Mouse (Mus musculus): ENCODE data around the gene 1810013L24Rik. TPM values are rescaled to one million over a fixed set of nuclear protein-coding genes. Genes with fewer than 3 reads are reported as not detected.
A peak's percentile ranks its signal among the peaks of the same experiment; 100 is the strongest.

The 1810013L24Rik gene
- polyA plus RNA-seq, 1 experiment = 46.6 TPM

DNA sequence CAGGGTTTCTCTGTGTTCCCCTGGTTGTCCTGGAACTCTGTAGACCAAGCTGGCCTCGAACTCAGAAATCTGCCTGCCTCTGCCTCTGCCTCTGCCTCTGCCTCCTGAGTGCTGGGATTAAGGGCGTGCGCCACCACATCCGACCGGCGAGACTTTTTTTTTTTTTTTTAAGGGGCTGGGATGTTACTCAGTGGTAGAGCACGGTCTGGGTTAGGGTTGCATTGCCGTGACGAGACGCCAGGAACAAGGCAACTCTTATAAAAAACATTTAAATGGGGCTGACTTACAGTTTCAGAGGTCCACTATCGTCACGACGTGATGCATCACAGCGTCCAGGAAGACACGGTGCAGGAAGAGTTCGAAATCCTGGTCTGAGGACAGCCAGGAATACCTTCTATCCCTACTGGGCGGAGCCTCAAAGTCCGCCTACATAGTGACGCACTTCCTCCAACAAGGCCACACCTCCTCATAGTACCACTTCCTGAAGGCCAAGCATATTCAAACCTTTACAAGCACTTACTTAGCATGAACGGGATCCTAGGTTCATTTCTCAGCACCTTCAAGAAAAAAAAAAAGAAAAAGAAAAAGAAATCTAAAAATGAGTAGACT is 37.8 kb upstream of the 1810013L24Rik start, which contains the start of gene Usp7:
Gene Usp7 (minus strand): TSS at position 360 of the 609 bp plus-strand sequence.
- no peaks in the 10 kb centered on the region; the same call in 1 of the 2 replicates for H3K4me1 ChIP-seq (ENCODE audit: control insufficient read depth, insufficient read depth, low read length)
- no peaks in the 10 kb centered on the region for H3K27me3 ChIP-seq (ENCODE audit: control insufficient read depth, insufficient read depth, low read length)
- no peaks in the 10 kb centered on the region for H3K36me3 ChIP-seq (ENCODE audit: control insufficient read depth, insufficient read depth, low read length)
- peak within 1 kb of the TSS; percentile 87 for H3K4me3 ChIP-seq (ENCODE audit: control insufficient read depth, low read depth, low read length)
- TF ChIP-seq CTCF (IDR thresholded peaks at IDR 0.05; ENCODE audit: control insufficient read depth, insufficient read depth, insufficient replicate concordance, low read depth, low read length) = no peak
- TF ChIP-seq POLR2A (IDR thresholded peaks at IDR 0.05; ENCODE audit: control insufficient read depth, low read depth, low read length) = peak; percentile 53; the same call in 1 of the 2 replicates
- peak within 1 kb of the TSS; percentile 18; the same call in 1 of the 2 replicates for H3K27ac ChIP-seq (ENCODE audit: control insufficient read depth, insufficient read depth, low read depth, low read length)

DNA sequence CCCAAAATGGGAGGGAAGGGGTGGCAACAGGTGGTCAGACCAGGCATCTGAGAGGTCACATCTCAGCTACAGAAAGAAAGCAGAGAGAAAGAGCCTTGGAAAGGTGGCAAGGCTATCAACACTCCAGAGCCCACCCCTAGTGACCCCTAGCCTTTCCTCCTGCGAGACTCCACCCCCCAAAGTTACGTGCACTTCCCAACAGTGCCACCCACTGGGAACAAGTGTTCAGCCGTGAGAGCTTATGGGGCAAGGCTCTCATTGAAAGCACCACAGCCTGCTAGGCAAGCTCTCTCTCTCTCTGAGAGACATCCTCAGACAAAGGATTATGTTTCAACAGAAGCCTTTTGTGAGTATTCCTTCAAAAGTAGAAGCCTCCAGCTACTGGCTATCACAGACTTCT is 34.9 kb upstream of the 1810013L24Rik start:
- Histone ChIP-seq H3K27me3 (ENCODE audit: control insufficient read depth, insufficient read depth, low read length) (no peaks in the 10 kb centered on the region), H3K4me1 (ENCODE audit: control insufficient read depth, insufficient read depth, low read length) (no peaks in the 10 kb centered on the region; the same call in 1 of the 2 replicates), H3K27ac (ENCODE audit: control insufficient read depth, insufficient read depth, low read depth, low read length) (no peak overlapping the region), H3K4me3 (ENCODE audit: control insufficient read depth, low read depth, low read length) (no peak overlapping the region), H3K36me3 (ENCODE audit: control insufficient read depth, insufficient read depth, low read length) (no peaks in the 10 kb centered on the region)
- TF ChIP-seq CTCF (IDR thresholded peaks at IDR 0.05; ENCODE audit: control insufficient read depth, insufficient read depth, insufficient replicate concordance, low read depth, low read length) = no peak
- TF ChIP-seq POLR2A (IDR thresholded peaks at IDR 0.05; ENCODE audit: control insufficient read depth, low read depth, low read length) = no peak

DNA sequence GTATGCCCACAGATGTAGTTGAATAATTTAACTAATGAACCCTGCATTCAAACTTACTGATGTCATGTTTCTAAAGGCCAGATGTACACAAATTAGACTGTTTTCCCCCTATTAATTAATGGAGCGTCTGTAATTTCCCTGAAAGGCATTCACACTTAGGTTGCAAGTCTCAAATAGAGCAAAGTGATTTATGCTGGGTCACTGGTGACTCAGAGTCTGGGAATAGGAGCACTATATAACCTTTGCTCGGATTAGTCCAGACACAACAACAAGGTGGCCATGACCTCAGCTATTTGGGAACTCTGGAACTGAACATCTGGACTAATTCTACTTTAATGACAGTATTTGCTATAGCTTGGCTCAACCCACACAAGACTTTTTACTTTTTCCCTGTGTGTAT is 34.0 kb upstream of the 1810013L24Rik start:
- no peaks in the 10 kb centered on the region for H3K36me3 ChIP-seq (ENCODE audit: control insufficient read depth, insufficient read depth, low read length)
- no peak overlapping the region for H3K4me3 ChIP-seq (ENCODE audit: control insufficient read depth, low read depth, low read length)
- no peaks in the 10 kb centered on the region for H3K27me3 ChIP-seq (ENCODE audit: control insufficient read depth, insufficient read depth, low read length)
- H3K27ac ChIP-seq (ENCODE audit: control insufficient read depth, insufficient read depth, low read depth, low read length) = no peak overlapping the region
- H3K4me1 ChIP-seq (ENCODE audit: control insufficient read depth, insufficient read depth, low read length) = no peaks in the 10 kb centered on the region; the same call in 1 of the 2 replicates
- no peak for TF ChIP-seq CTCF (IDR thresholded peaks at IDR 0.05; ENCODE audit: control insufficient read depth, insufficient read depth, insufficient replicate concordance, low read depth, low read length)
- no peak for TF ChIP-seq POLR2A (IDR thresholded peaks at IDR 0.05; ENCODE audit: control insufficient read depth, low read depth, low read length)

DNA sequence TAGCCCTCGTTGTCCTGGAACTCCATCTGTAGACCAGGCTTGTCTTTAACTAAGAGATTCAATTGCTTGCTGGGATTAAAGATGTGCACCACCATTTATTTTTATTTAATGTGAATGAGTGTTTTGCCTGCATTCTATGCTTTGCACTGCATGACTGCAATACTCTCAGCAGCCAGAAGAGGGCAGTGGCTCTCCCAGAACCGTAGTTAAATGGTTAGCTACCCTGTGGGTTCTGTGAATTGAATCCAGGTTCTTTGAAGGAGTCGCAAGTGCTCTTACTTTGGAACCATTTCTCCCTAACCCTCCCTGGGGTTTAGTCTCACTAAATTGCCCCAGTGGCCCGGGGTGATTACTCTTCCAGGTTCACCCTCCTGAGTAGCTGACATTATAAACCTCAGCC is 23.2 kb upstream of the 1810013L24Rik start:
- TF ChIP-seq POLR2A (IDR thresholded peaks at IDR 0.05; ENCODE audit: control insufficient read depth, low read depth, low read length) = no peak
- H3K4me3 ChIP-seq (ENCODE audit: control insufficient read depth, low read depth, low read length) = no peak overlapping the region
- H3K36me3 ChIP-seq (ENCODE audit: control insufficient read depth, insufficient read depth, low read length) = no peaks in the 10 kb centered on the region
- H3K27ac ChIP-seq (ENCODE audit: control insufficient read depth, insufficient read depth, low read depth, low read length) = no peak overlapping the region
- H3K4me1 ChIP-seq (ENCODE audit: control insufficient read depth, insufficient read depth, low read length) = no peaks in the 10 kb centered on the region; the same call in 1 of the 2 replicates
- H3K27me3 ChIP-seq (ENCODE audit: control insufficient read depth, insufficient read depth, low read length) = no peaks in the 10 kb centered on the region

DNA sequence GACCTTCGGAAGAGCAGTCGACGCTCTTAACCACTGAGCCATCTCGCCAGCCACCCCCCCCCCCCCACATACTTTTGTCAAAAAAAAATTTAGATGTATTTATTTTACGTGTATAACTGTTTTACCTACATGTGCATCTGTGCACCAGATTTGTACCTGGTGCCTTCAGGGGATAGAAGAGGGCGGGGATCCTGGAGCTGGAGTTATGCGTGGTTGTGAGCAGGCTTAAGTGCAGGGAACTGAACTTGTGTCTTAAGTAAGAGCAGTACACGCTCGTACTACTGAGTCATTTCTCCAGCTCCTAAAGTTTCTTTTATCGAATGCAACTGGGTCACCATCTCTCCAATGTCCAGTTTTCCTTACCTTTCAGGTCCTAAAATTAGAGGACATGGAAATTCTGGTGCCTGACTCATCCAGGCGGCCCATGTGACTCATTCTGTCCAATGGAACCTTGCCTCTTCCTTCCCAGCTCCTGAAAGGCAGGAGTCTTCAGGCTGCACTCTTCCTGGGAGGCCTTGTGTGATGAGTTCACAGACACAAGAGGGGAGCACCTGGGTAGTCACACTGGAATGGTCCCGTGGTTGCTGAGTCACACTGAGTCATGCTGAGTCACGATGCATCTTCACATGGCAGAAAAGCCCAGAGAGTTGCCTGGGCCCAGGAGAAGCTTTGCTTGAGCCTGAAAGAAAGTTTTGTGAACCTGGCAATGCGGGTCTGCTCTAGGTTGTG is 19.3 kb upstream of the 1810013L24Rik start:
- no peak overlapping the region for H3K27ac ChIP-seq (ENCODE audit: control insufficient read depth, insufficient read depth, low read depth, low read length)
- H3K4me1 ChIP-seq (ENCODE audit: control insufficient read depth, insufficient read depth, low read length) = no peaks in the 10 kb centered on the region; the same call in 1 of the 2 replicates
- TF ChIP-seq POLR2A (IDR thresholded peaks at IDR 0.05; ENCODE audit: control insufficient read depth, low read depth, low read length) = no peak
- TF ChIP-seq CTCF (IDR thresholded peaks at IDR 0.05; ENCODE audit: control insufficient read depth, insufficient read depth, insufficient replicate concordance, low read depth, low read length) = no peak
- no peaks in the 10 kb centered on the region for H3K36me3 ChIP-seq (ENCODE audit: control insufficient read depth, insufficient read depth, low read length)
- no peak overlapping the region for H3K4me3 ChIP-seq (ENCODE audit: control insufficient read depth, low read depth, low read length)
- no peaks in the 10 kb centered on the region for H3K27me3 ChIP-seq (ENCODE audit: control insufficient read depth, insufficient read depth, low read length)

DNA sequence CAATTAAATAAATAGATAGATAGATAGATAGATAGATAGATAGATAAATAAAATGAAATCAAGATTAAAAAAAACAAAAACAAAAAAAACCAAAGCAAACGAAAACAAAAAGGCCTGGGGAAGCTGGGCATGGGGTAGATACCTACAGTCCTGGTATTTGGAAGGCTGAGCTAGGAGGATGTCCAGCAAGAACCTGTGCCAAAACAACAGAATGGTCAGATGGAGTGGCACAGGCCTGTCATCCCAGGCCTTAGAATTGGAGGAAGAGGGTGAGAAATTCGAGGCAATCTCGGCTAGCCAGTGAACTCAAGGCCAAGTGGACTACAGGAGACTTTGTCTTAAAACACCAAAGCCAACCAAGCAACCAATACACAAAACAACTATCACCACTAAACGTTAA is 12.0 kb upstream of the 1810013L24Rik start:
- TF ChIP-seq POLR2A (IDR thresholded peaks at IDR 0.05; ENCODE audit: control insufficient read depth, low read depth, low read length) = no peak
- no peak for TF ChIP-seq CTCF (IDR thresholded peaks at IDR 0.05; ENCODE audit: control insufficient read depth, insufficient read depth, insufficient replicate concordance, low read depth, low read length)
- Histone ChIP-seq H3K4me1 (ENCODE audit: control insufficient read depth, insufficient read depth, low read length) (no peaks in the 10 kb centered on the region), H3K27ac (ENCODE audit: control insufficient read depth, insufficient read depth, low read depth, low read length) (no peak overlapping the region), H3K36me3 (ENCODE audit: control insufficient read depth, insufficient read depth, low read length) (no peaks in the 10 kb centered on the region), H3K4me3 (ENCODE audit: control insufficient read depth, low read depth, low read length) (no peak overlapping the region), H3K27me3 (ENCODE audit: control insufficient read depth, insufficient read depth, low read length) (no peaks in the 10 kb centered on the region)

DNA sequence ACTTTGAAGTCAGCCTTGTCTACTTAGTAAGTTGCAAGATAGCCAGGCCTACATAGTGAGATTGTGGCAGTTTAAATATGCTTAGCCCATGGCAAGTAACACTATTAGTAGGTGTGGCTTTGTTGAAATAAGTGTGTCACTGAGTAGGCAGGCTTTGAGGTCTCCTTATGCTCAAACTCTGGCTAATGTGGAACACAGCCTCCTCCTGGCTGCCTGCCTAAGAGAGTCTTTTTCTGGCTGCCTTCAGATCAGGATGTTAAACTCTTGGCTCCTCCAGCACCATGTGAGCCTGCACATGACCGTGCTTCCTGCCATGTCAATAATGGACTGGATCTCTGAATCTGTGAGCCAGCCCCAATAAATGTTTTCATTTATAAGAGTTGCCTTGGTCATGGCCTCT is 8.5 kb upstream of the 1810013L24Rik start:
- Histone ChIP-seq H3K4me1 (ENCODE audit: control insufficient read depth, insufficient read depth, low read length) (no peaks in the 10 kb centered on the region), H3K36me3 (ENCODE audit: control insufficient read depth, insufficient read depth, low read length) (no peaks in the 10 kb centered on the region), H3K4me3 (ENCODE audit: control insufficient read depth, low read depth, low read length) (no peak overlapping the region), H3K27ac (ENCODE audit: control insufficient read depth, insufficient read depth, low read depth, low read length) (no peak overlapping the region), H3K27me3 (ENCODE audit: control insufficient read depth, insufficient read depth, low read length) (no peaks in the 10 kb centered on the region)
- no peak for TF ChIP-seq CTCF (IDR thresholded peaks at IDR 0.05; ENCODE audit: control insufficient read depth, insufficient read depth, insufficient replicate concordance, low read depth, low read length)
- TF ChIP-seq POLR2A (IDR thresholded peaks at IDR 0.05; ENCODE audit: control insufficient read depth, low read depth, low read length) = no peak

Measured in testis, adult 2 months (tissue).